Mouse (Mus musculus): ENCODE data around the gene Wbp1. TPM values are rescaled to one million over a fixed set of nuclear protein-coding genes. Genes with fewer than 3 reads are reported as not detected.

Wbp1 gene
- polyA plus RNA-seq, 1 experiment: 70.3 TPM

- no peaks in the 10 kb centered on the region for H3K4me1 ChIP-seq (ENCODE audit: control insufficient read depth, insufficient read depth, insufficient read length, low read length)
- no peak overlapping the region for H3K4me3 ChIP-seq (ENCODE audit: insufficient read depth, low read depth, low read length)
- no peak overlapping the region for H3K27ac ChIP-seq (replicated peaks; ENCODE audit: low read depth, low read length)
Observed at GRCm38 (mm10) chr6:83151721-83152120, 30.4 kb upstream of the Wbp1 start.

- Histone ChIP-seq H3K27ac (replicated peaks; ENCODE audit: low read depth, low read length) (no peak overlapping the region), H3K4me1 (ENCODE audit: control insufficient read depth, insufficient read depth, insufficient read length, low read length) (0 out of 2 replicates have a peak, but pooled peaks cover 2% of the 10 kb centered on the region), H3K4me3 (ENCODE audit: insufficient read depth, low read depth, low read length) (no peak overlapping the region)
Observed at GRCm38 (mm10) chr6:83147280-83147679, 25.9 kb upstream of the Wbp1 start.

- H3K4me3 ChIP-seq (ENCODE audit: insufficient read depth, low read depth, low read length): no peak overlapping the region
- H3K4me1 ChIP-seq (ENCODE audit: control insufficient read depth, insufficient read depth, insufficient read length, low read length): 0 out of 2 replicates have a peak, but pooled peaks cover 2% of the 10 kb centered on the region
- H3K27ac ChIP-seq (replicated peaks; ENCODE audit: low read depth, low read length): no peak overlapping the region
Observed at GRCm38 (mm10) chr6:83145805-83146204, 24.4 kb upstream of the Wbp1 start.

GRCm38 (mm10) chr6:83145209-83145608 lies 23.9 kb upstream of the Wbp1 start:
- no peak overlapping the region for H3K27ac ChIP-seq (replicated peaks; ENCODE audit: low read depth, low read length)
- H3K4me3 ChIP-seq (ENCODE audit: insufficient read depth, low read depth, low read length): no peak overlapping the region

GRCm38 (mm10) chr6:83142886-83143285 lies 21.5 kb upstream of the Wbp1 start:
- Histone ChIP-seq H3K27ac (replicated peaks; ENCODE audit: low read depth, low read length) (no peak overlapping the region), H3K4me3 (ENCODE audit: insufficient read depth, low read depth, low read length) (no peak overlapping the region), H3K4me1 (ENCODE audit: control insufficient read depth, insufficient read depth, insufficient read length, low read length) (0 out of 2 replicates have a peak, but pooled peaks cover 3% of the 10 kb centered on the region)

More at GRCm38 (mm10) chr6:83145209-83145608, 23.9 kb upstream of the Wbp1 start:
- H3K4me1 ChIP-seq (ENCODE audit: control insufficient read depth, insufficient read depth, insufficient read length, low read length): 0 out of 2 replicates have a peak, but pooled peaks cover 2% of the 10 kb centered on the region

- peak overlapping the region; percentile 50 for H3K4me3 ChIP-seq (ENCODE audit: insufficient read depth, low read depth, low read length)
- H3K4me1 ChIP-seq (ENCODE audit: control insufficient read depth, insufficient read depth, insufficient read length, low read length): 0 out of 2 replicates have a peak, but pooled peaks cover 5% of the 10 kb centered on the region
- no peak overlapping the region for H3K27ac ChIP-seq (replicated peaks; ENCODE audit: low read depth, low read length)
Observed at GRCm38 (mm10) chr6:83142211-83142731, 20.9 kb upstream of the Wbp1 start.

- peak overlapping the region; percentile 50; the same call in 1 of the 2 replicates for H3K4me3 ChIP-seq (ENCODE audit: insufficient read depth, low read depth, low read length)
- 0 out of 2 replicates have a peak, but pooled peaks cover 5% of the 10 kb centered on the region for H3K4me1 ChIP-seq (ENCODE audit: control insufficient read depth, insufficient read depth, insufficient read length, low read length)
- peak overlapping the region; percentile 37; the same call in 1 of the 2 replicates for H3K27ac ChIP-seq (replicated peaks; ENCODE audit: low read depth, low read length)
Observed at GRCm38 (mm10) chr6:83141636-83142035, 20.3 kb upstream of the Wbp1 start.

DNA sequence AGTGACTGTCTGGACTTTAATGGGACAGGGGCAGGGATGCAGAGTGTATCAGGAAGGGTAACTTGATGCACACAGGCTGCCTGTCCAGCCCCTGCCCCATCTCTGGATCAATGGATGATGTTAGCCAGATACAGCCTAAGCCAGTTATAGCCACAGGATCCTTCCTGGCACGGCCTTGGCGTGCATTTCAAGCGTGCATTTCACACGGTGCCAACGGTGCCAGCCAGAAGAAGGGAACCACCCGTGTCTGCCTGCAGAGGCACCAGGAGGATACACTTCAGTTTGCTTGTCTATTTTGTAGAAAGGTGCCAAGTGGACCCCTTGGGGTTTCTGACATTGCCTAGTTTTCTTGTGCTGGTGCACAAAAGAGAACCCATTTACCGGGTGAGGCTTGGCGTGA lies 18.7 kb upstream of the Wbp1 start:
- Histone ChIP-seq H3K4me3 (ENCODE audit: insufficient read depth, low read depth, low read length) (no peak overlapping the region), H3K4me1 (ENCODE audit: control insufficient read depth, insufficient read depth, insufficient read length, low read length) (peaks cover 10% of the 10 kb centered on the region; the same call in 1 of the 2 replicates), H3K27ac (replicated peaks; ENCODE audit: low read depth, low read length) (0 out of 2 replicates have a peak overlapping the region, but pooled peaks have one; percentile 12)

- Histone ChIP-seq H3K4me1 (ENCODE audit: control insufficient read depth, insufficient read depth, insufficient read length, low read length) (peaks cover 10% of the 10 kb centered on the region; the same call in 1 of the 2 replicates), H3K4me3 (ENCODE audit: insufficient read depth, low read depth, low read length) (peak overlapping the region; percentile 75), H3K27ac (replicated peaks; ENCODE audit: low read depth, low read length) (peak overlapping the region; percentile 49)
Observed at GRCm38 (mm10) chr6:83138056-83138455, 16.7 kb upstream of the Wbp1 start.

DNA sequence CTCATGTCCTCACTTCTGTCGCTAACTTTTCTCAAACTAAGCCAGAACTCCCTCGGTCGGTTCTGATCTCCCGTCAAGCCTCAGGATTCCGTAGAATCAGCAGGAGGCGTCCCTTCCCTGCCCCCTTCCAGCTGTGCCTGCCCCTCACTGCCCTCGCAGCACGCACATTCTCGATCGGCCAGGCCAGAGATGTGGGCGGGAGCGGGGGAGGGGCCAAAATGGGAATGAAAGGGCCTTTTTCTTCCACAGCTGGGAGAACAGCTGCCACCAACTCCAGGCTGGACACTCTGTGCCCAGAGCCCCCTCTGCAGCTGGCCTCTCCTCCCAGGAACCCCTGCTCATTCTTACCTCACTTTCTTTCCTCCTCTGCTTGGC lies 16.2 kb upstream of the Wbp1 start:
- peaks cover 8% of the 10 kb centered on the region; the same call in 1 of the 2 replicates for H3K4me1 ChIP-seq (ENCODE audit: control insufficient read depth, insufficient read depth, insufficient read length, low read length)
- H3K4me3 ChIP-seq (ENCODE audit: insufficient read depth, low read depth, low read length): peak overlapping the region; percentile 75
- H3K27ac ChIP-seq (replicated peaks; ENCODE audit: low read depth, low read length): peak overlapping the region; percentile 79

GRCm38 (mm10) chr6:83136881-83137575 lies 15.7 kb upstream of the Wbp1 start:
- H3K27ac ChIP-seq (replicated peaks; ENCODE audit: low read depth, low read length): peak overlapping the region; percentile 79
- peaks cover 8% of the 10 kb centered on the region; the same call in 1 of the 2 replicates for H3K4me1 ChIP-seq (ENCODE audit: control insufficient read depth, insufficient read depth, insufficient read length, low read length)
- H3K4me3 ChIP-seq (ENCODE audit: insufficient read depth, low read depth, low read length): peak overlapping the region; percentile 75

GRCm38 (mm10) chr6:83136291-83136880 lies 15.0 kb upstream of the Wbp1 start:
- Histone ChIP-seq H3K4me3 (ENCODE audit: insufficient read depth, low read depth, low read length) (peak overlapping the region; percentile 75), H3K27ac (replicated peaks; ENCODE audit: low read depth, low read length) (peak overlapping the region; percentile 79), H3K4me1 (ENCODE audit: control insufficient read depth, insufficient read depth, insufficient read length, low read length) (peaks cover 8% of the 10 kb centered on the region; the same call in 1 of the 2 replicates)

DNA sequence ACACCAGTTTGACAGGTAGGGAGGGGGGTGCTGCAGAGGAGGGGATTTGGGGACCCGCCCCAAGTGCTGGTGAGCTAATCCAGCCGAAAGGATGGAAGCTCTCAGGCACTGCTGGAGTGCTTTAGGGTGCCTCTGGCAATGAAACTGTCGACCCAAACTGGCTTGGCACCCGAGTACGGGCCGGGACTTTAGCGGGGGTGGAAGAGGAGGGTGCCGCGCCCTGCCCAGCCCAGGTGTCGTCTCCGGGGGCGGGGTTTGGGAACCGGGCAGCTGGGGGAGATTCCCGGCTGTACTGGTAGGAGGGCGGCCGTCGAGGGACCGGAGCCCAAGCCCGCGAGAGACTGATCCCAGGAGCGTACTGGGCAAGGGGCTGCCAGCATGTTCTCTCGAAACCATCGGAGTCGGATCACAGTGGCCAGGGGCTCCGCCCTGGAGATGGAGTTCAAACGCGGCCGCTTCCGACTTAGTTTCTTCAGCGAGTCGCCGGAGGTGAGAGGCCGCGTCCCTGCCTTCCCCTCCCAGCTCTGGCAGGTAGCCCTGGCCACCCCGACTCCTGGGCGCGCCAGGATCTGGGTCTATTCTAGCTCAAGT lies 14.3 kb upstream of the Wbp1 start:
- Histone ChIP-seq H3K4me3 (ENCODE audit: insufficient read depth, low read depth, low read length) (peak overlapping the region; percentile 75), H3K4me1 (ENCODE audit: control insufficient read depth, insufficient read depth, insufficient read length, low read length) (peaks cover 8% of the 10 kb centered on the region; the same call in 1 of the 2 replicates), H3K27ac (replicated peaks; ENCODE audit: low read depth, low read length) (peak overlapping the region; percentile 79; the same call in 1 of the 2 replicates)

DNA sequence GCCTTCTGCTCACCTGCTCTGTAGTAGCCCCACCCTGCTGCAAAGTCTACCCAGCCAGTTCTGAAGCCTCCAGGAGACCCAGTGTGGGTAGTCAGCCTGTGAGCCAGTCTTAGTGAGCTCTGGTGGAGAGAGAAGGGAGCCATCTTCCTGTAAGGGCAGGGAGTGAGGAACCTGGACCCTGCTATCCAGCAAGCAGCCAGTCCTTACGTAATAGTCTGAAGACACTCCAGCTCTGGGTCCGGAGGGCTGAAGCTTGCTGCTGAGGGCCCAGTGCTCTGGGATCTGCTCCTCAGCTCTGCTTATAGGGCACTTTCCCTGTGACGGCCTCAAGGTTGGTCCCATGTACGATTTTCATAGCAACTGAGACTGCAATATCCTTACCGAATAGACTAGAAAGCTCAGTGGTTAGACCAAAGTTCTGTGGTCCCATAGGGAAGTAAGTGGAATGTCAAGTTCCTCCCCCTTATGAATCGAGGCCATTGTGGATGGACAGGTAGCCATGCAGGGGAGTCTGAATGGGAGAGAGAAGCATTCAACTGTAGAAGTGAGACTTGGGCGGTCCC lies 13.7 kb upstream of the Wbp1 start, which contains the start of gene Rtkn:
Gene Rtkn, plus strand, starts transcription at position 513 of the 563 bp plus-strand sequence.
- peaks cover 8% of the 10 kb centered on the region; the same call in 1 of the 2 replicates for H3K4me1 ChIP-seq (ENCODE audit: control insufficient read depth, insufficient read depth, insufficient read length, low read length)
- H3K27ac ChIP-seq (replicated peaks; ENCODE audit: low read depth, low read length): peak within 1 kb of the TSS; percentile 79; the same call in 1 of the 2 replicates
- peak within 1 kb of the TSS; percentile 75 for H3K4me3 ChIP-seq (ENCODE audit: insufficient read depth, low read depth, low read length)

Data from brown adipose tissue, adult 24 weeks (tissue).